Mouse (Mus musculus) brain, embryonic 14.5 days (tissue): ENCODE data around the gene Cyb5d1. TPM values are rescaled to one million over a fixed set of nuclear protein-coding genes. Genes with fewer than 3 reads are reported as not detected.

Experiments
- DNase-seq: peaks from one replicate; pipeline ENCODE4 v3.0.0-alpha.2; 2011; ENCODE audit warnings: low read depth
- CTCF ChIP-seq: fragments of 200-500 bp; IDR thresholded peaks from 2 replicates; pipeline ENCODE4 v1.5.1; 2012; ENCODE audit warnings: inconsistent platforms, mild to moderate bottlenecking, moderate library complexity, borderline replicate concordance; ENCODE audit not compliant: insufficient read depth, insufficient read length; ENCODE audit errors: extremely low read depth
- POLR2A ChIP-seq: fragments of 200-500 bp; IDR thresholded peaks from 2 replicates; pipeline ENCODE4 v1.6.1; 2012; ENCODE audit warnings: mild to moderate bottlenecking, inconsistent platforms, borderline replicate concordance; ENCODE audit not compliant: poor library complexity, insufficient read depth, insufficient read length, severe bottlenecking; ENCODE audit errors: extremely low read depth
- polyA plus RNA-seq: library from polyadenylated mRNA; depleted of rRNA; stranded (reverse); fragments of >200 nt; gene quantifications from 2 replicates; pipeline ENCODE4 v1.2.3, GENCODE M21; 2012

The Cyb5d1 gene
- polyA plus RNA-seq, 1 experiment, result 28.7 TPM

DNA sequence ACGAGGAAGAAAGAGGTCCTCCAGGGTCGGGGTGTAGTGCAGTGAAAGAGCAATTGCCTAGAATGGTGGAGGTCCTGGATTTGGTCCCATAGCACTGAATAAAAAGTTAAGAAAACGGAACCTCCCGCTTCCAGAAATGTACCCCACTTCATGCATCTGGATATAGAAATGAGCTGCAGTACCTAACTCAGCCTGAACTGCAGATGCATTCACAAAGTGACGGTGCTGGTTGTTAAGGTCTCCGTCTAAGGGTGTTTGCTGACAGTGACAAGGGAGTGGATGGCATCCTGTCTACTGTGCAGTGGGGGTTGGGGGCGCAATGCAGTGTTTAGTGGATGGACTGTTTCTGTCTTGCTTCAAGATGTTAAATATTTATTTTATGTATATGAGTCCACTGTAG, 8.7 kb downstream of the Cyb5d1 start:
- no peak for TF ChIP-seq CTCF
- no peak for TF ChIP-seq POLR2A
- no peak for DNase-seq

DNA sequence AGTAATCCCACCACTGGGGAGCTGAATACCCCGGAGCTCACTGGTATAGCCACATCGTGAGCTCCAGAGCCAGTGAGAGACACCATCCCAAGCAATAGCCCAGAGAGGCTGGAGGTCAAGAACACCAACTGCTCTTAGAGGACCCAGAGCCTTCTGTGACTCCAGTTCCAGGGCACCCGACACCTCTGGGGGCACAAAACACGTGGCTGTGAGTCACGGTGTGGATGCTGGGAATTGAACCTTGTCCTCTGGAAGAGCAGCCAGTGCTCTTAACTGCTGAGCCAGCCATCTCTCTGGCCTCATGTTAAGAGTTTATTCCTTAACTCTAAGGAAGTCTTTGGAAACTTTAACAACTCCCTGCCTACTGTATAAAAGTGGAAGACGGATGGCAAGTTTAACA, 10.5 kb downstream of the Cyb5d1 start:
- no peak for TF ChIP-seq POLR2A
- no peak for TF ChIP-seq CTCF
- no peak for DNase-seq

DNA sequence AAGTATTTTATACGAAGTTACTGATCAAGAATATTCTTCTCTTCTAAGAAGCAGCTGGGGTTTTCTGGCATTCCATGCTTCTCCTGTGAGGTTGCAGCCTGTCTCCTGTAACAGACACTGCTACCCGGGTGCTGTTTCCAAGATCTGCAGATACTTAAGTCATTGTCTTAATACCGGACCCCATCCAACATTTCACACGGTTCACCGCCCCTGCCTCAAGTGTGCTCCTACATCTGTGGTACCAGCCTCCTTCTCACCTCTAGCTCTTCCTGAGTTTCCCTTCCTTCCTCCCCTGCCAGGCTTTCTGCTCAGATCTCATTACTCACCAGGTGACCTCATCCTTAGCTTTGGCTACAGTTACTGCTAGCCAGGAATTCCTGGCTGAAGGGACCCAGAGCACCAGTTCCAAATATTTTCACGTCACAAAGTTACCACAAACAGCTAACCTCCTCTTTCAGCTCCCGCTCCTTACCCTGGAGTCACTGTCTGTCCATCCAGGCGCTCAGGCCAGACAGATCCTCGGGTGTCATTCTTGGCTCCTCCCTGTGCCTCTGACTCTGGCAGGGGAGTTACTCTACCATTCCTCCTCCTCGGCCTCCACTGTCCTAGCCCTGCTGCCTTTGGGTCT, 12.8 kb downstream of the Cyb5d1 start:
- peak; percentile 62 for DNase-seq
- TF ChIP-seq POLR2A, result no peak

DNA sequence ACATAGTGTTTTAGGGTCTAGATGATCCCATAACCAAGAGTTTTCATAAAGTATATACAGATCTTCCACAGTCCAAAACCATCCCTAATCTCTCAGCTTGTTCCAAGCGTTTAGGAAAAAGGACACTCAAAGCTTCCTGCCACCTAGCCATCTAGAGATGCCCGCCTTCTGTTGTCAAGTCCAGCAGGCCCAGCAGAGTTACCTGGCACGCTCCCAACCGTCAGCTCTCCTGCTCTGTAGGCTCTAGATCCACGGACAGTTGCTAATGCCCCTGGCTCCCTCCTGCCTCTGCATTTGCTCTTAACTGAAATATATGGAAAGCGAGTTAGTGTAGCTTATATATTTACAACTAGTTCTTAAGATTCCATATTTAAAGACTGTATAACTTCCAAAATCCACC, 14.1 kb downstream of the Cyb5d1 start:
- DNase-seq, result no peak
- TF ChIP-seq CTCF (no peak), POLR2A (no peak)

DNA sequence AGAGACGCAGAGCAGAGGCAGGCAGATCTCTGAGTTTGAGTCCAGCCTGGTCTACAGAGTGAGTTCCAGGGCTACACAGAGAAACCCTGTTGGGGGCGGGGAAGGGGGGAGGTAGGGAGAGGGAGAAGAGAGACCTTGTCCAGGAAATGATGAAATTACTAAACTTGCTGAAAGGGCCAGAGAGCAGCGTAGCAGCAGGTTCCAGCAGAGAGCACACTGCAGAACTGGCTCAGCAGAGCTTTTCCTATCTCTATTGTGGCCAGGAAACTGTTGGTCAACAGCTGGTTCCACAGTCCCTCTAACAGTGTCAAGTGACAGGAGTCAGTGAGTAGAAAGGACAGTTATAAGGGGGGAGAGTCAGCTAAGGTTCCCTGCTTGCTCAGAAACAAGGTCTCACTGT, 15.8 kb downstream of the Cyb5d1 start:
- no peak for TF ChIP-seq POLR2A
- TF ChIP-seq CTCF, result no peak
- DNase-seq, result no peak

DNA sequence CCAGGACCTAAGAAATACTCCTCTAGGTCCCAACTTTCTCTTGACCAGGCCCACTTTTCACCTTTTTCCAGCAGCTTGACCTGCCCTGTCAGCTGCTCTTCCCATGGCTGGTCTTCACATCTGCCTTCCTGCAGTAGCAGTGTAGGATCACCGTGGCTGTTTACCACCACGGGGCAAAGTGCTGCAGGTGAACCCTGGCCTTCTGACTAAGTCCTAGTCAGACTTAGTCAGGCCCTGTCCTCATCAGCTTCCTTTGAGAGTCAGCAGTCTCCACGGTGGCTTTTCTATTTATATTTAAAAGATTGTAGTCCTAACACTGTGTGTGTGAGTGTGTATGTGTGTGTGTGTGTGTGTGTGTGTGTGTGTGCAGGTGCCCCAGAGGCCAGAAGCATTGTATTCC, 17.7 kb downstream of the Cyb5d1 start:
- no peak for DNase-seq

DNA sequence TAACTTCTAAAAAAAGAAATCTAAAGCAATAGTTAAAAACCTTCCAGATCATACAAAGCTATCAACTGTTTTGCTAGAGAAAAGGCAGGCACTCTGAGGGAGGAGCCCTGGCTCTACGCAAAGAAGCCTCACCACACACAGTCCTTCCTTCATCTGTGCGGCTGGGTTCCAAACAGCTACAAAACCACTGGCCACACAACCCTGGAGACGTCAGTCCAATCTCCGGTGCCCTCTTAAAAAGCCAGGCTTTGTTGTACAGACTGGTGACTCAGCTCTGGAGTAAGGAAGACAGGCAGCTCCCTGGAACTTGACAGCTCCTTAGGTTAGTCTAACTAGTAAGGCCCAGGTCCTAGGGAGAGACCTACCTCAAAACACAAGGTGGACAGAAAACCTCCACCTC, 19.8 kb downstream of the Cyb5d1 start:
- no peak for DNase-seq
- no peak for TF ChIP-seq POLR2A
- TF ChIP-seq CTCF, result no peak

More for the DNA sequence above, 17.7 kb downstream of the Cyb5d1 start:
- TF ChIP-seq CTCF (no peak), POLR2A (no peak)

DNA sequence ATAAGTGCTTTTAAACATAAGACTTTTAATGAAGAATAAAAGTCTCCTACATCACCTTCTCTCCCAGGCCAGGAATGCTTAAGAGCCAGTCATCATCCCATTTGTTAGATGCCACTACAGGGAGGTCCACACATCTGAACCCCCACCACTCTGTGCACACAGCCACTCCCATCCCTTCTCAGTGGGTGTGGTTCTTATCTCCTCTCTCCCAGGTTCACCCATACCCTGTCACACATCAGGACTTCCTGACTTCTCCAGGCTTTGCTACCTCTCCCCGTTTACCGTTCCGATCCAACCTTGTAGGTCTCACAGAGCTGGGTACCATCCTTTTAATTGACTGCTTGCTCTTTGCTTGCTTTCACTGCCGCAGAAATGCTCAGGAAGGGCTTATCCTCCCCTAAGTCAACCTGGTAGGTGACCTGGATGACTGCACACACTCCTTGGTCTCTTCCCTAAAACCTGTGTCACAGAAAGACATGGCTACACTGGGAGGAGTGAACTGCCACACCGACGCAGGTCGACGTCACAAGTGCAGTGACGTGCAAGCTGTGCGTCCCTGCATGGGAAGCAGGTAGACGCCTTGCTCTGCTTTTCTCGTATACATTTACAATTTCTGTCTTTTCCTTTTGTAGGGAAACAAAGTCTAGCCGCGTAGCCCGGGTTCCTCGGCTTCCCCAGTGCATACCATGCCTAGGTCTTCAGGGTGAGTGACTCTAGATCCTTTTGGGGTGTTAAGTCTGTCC, 22.0 kb downstream of the Cyb5d1 start:
- no peak for DNase-seq
- TF ChIP-seq POLR2A, result no peak

DNA sequence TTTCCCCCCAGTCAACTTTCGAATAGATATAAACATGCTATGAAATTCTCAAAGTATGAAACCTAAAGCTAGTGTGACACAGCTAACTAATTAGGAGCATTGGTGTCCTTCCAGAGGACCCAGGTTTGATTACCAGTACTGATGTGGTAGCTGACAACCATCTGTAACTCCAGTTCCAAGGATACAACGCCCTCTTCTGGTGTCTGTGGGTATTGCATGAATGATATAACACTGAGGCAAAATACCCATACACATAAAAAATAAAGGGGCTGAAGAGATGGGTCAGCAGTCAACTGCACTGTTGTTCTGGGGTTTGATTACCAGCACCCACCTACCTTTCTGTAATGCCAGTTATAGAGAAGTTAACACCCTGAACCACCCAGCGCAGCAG, 22.7 kb downstream of the Cyb5d1 start:
- DNase-seq, result peak; percentile 14
- TF ChIP-seq CTCF (peak; percentile 40; the same call in 1 of the 2 replicates), POLR2A (no peak)

DNA sequence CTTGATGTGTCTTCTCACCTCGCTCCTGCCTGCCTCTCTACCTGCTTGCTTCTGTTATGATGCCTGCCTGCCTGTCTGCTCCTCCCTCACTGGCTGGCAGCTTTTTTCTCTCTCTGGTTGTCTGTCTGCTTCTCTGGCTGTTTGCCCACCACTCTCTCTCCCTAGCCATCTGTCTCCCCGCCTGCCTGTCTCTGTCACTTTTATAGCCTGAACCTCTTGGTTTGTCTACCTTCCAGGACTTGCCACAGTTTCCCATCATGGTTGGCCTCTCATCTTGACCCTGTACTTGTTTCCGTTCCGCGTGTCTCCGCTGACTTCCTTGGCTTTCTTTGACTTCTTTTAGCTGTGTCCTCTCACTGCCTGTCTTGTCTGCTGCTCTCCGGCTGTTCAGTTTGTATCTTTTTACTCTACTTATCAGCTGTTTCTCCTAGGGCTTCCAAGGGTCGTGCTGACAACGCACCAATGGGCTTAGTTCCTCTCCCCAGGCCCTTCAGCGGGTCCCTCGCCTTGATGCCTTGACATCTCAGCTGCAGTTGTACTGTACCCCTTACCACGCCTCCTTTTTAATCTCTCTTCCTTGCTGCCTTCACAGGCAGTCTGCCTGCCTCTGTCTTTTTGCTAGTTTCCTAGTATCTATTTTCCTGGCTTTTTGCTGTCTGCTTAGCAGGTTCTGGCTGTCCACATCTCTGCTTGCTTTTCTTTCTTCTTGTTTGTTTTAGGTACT, 23.2 kb downstream of the Cyb5d1 start:
- peak; percentile 90 for DNase-seq
- TF ChIP-seq CTCF (no peak), POLR2A (no peak)

DNA sequence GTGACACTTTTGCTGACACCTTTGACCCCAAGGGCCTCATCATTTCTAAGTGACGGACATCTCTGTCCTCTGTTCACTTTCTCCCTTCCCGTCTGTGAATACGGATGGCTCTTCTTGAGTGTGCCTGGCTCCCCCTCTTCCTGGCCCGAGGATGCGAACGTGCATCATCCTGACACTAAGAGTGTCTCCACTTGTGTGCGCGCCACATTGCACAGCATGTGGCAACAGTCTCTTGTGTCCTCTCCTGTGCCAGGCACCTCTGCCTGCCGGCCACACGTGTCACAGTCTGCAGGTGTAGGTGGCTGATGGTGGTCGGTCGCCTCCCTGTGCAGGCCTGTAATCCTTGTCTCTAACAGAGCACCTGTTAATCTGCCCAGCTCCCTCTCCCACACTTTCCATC, 23.8 kb downstream of the Cyb5d1 start:
- DNase-seq, result no peak

DNA sequence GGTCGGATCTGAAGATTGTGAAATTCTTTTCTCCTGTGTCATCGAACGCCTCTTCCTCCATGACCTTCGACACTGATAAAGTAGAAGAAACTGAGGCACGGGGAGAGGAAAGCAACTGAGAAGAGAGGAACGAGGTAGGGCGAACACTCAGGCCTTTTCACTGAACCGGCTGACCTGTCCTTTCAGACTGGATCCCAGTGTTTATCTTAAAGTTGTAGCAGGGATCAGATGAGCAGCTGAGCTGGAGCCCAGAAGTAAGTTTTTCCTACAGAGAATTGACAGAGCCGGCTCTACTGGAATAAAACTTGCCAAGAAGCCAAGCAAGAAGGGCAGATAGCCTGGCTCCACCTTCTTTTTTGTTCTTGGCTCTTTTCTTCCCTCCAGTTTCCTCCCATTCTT, 24.6 kb downstream of the Cyb5d1 start:
- DNase-seq, result peak; percentile 39
- TF ChIP-seq CTCF, result no peak
- no peak for TF ChIP-seq POLR2A

More for the DNA sequence above, 23.8 kb downstream of the Cyb5d1 start:
- TF ChIP-seq POLR2A, result no peak
- no peak for TF ChIP-seq CTCF

DNA sequence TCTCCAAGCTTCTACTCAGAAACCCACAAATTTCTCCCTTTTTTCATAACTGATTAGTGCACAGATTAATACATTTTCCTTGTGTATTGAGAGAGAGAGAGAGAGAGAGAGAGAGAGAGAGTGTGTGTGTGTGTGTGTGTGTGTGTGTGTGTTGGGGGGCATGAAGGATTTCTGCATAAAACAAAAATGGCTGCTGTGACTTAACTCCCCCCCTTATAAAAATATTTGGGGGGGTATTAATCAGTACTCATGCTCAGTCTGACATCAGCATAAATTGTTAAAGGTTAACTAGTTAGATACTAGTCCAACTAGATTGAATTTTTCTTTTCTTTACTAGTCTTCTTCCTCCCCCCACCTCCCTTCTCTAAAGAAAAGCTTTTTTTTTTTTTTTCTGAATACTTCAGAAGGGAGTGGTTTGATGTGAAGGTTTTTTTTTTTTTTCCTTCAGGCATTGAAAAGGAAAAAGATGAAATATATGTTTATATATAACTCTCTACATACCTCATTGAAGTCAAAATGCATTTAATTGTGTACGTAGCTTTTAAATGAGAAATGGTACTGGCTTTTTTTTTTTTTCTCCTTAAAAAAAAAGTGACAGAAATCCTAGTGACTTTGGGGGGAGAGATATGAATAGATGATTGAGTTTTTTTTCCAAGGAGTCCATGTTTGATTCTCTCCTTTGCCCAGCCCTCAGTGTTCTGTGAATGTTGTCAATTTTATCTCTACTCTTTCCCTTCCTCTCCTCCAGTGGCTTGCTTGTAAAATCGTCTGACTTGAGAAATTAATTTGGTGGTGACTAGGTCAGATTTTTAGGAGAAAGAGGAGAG, 25.2 kb downstream of the Cyb5d1 start:
- DNase-seq, result peak; percentile 61
- no peak for TF ChIP-seq POLR2A
- TF ChIP-seq CTCF, result no peak
